8 mouse cellular contexts compared by ENCODE assay signal in genomic region chr7:64497438-64497837, GRCm38 (mm10). TPM values are rescaled to one million over a fixed set of nuclear protein-coding genes. Genes with fewer than 3 reads are reported as not detected.
A peak's percentile ranks its signal among the peaks of the same experiment; 100 is the strongest.
DNase-seq lines count a peak whose midpoint lies in the region; ATAC-seq and TF ChIP-seq lines count a peak whose summit lies in the region.

No protein-coding gene starts in this region.

- 0 out of 2 replicates have a peak, but pooled peaks cover 3% of the 10 kb centered on the region for H3K4me1 ChIP-seq in kidney, postnatal 0 days (replicated peaks; ENCODE audit: insufficient read depth, low read length)
- H3K4me1 ChIP-seq in heart, embryonic 12.5 days (replicated peaks): peaks cover 11% of the 10 kb centered on the region

- no peak for DNase-seq in kidney, postnatal 0 days (ENCODE audit: low spot score)
- no peak for DNase-seq in kidney, adult 18-20 months
- DNase-seq in 416B (ENCODE audit: low read depth) (peak; percentile 5), Patski (ENCODE audit: low read depth, low spot score) (no peak)
- peak; percentile 12 to 16 for DNase-seq in layer of hippocampus, postnatal 10 days (ENCODE audit: low spot score in 2 of 2)
- peak; percentile 45 for DNase-seq in thymus, postnatal 4 days
- no peak for DNase-seq in natural killer cell, adult 2 months (ENCODE audit: low spot score in 2 of 2)

- 43% methylated on average over 10 of the region's 10 CpGs for WGBS in kidney, postnatal 0 days
- 29% methylated on average over 10 of the region's 10 CpGs for WGBS in heart, embryonic 12.5 days

- H3K9me3 ChIP-seq in kidney, postnatal 0 days (replicated peaks; ENCODE audit: low read length): no peaks in the 10 kb centered on the region
- H3K9me3 ChIP-seq in heart, embryonic 12.5 days (replicated peaks): peaks cover 3% of the 10 kb centered on the region; the same call in 1 of the 2 replicates

- H3K27ac ChIP-seq in kidney, postnatal 0 days: no peak overlapping the region
- H3K27ac ChIP-seq in heart, embryonic 12.5 days (ENCODE audit: poor library complexity, severe bottlenecking): no peak overlapping the region

- H3K4me3 ChIP-seq in kidney, postnatal 0 days (replicated peaks; ENCODE audit: low read depth, low read length): no peak overlapping the region
- H3K4me3 ChIP-seq in heart, embryonic 12.5 days: no peak overlapping the region

- H3K27me3 ChIP-seq in kidney, postnatal 0 days (ENCODE audit: insufficient read depth, low read length): peaks cover 18% of the 10 kb centered on the region
- peaks cover 3% of the 10 kb centered on the region for H3K27me3 ChIP-seq in Patski
- peaks cover 24% of the 10 kb centered on the region for H3K27me3 ChIP-seq in heart, embryonic 12.5 days (replicated peaks)

- in situ Hi-C loops in Patski (cut with MboI; ENCODE audit: low pct_unique_long_range_greater_than_20kb): no loop called here

- H3K9ac ChIP-seq in kidney, postnatal 0 days (ENCODE audit: low read depth, low read length): no peak overlapping the region
- H3K9ac ChIP-seq in heart, embryonic 12.5 days: no peak overlapping the region

- ATAC-seq in kidney, postnatal 0 days (replicated peaks; ENCODE audit: low FRiP score, low read depth): no peak
- ATAC-seq in Patski: no peak
- ATAC-seq in heart, embryonic 12.5 days (ENCODE audit: insufficient number of reproducible peaks, low FRiP score): no peak

- no peaks in the 10 kb centered on the region for H3K36me3 ChIP-seq in kidney, postnatal 0 days (ENCODE audit: insufficient read depth, low read length)
- H3K36me3 ChIP-seq in heart, embryonic 12.5 days: no peaks in the 10 kb centered on the region

- no peak overlapping the region for H3K4me2 ChIP-seq in kidney, postnatal 0 days (ENCODE audit: low read length)
- no peak overlapping the region for H3K4me2 ChIP-seq in heart, embryonic 12.5 days

- POLR2A ChIA-PET in Patski (lab: Charles Lee): no interaction called here

- TF ChIP-seq CTCF in kidney, postnatal 0 days (IDR thresholded peaks at IDR 0.05; ENCODE audit: low read depth): peak; percentile 41
- peak; percentile 63 for TF ChIP-seq CTCF in Patski (IDR thresholded peaks at IDR 0.05)

- CTCF ChIA-PET in Patski (lab: Charles Lee): no interaction called here

RNA-seq across cellular contexts. Expression of gene Apba2, which starts 4.1 kb away (rescaled TPM):
- polyA plus RNA-seq in kidney, postnatal 0 days (2015; fragmentation: Nextera tagmentation; extraction: Ambion mirVana): 1.7 and 1.9 TPM in 2 replicates
- polyA plus RNA-seq in Patski (2021): not detected
- 100 to 1,000 TPM; 300 to 305 TPM for total RNA-seq in layer of hippocampus, postnatal 10 days (2021)
- polyA plus RNA-seq in heart, embryonic 12.5 days (2016; fragmentation: Nextera tagmentation; extraction: Ambion mirVana): 0.32 and 0.57 TPM in 2 replicates

Comparison
In these comparisons a context has a peak if more than half of its experiments do, and no peak if none do; other contexts are left out.
1. DNase-seq: peak in 416B (single experiment), layer of hippocampus, postnatal 10 days (2 of 2) and thymus, postnatal 4 days (single experiment); none in kidney, postnatal 0 days (single experiment), kidney, adult 18-20 months (single experiment), Patski (single experiment) and natural killer cell, adult 2 months (0 of 2).